Mouse (Mus musculus): ENCODE data around the gene Gbp2b.
A peak's percentile ranks its signal among the peaks of the same experiment; 100 is the strongest.
"Not testable (repeated sequence)": the region's sequence is repeated elsewhere in the genome, so short reads cannot be mapped to it uniquely, and the experiment has no call there.

Gene Gbp2b

GRCm38 (mm10) chr3:142594547-142594946, at the start of gene Gbp2b:
TSS of gene Gbp2b (plus strand) at chr3:142594847.
- no peak for DNase-seq

- DNase-seq, result no peak
These were observed 48.0 kb upstream of the Gbp2b start for GRCm38 (mm10) chr3:142546690-142547089.

- no peak for DNase-seq
These were observed 44.5 kb upstream of the Gbp2b start for GRCm38 (mm10) chr3:142550052-142550676.

GRCm38 (mm10) chr3:142554601-142555000, 40.0 kb upstream of the Gbp2b start:
- DNase-seq, result no peak

- DNase-seq, result no peak
These were observed 39.0 kb upstream of the Gbp2b start for GRCm38 (mm10) chr3:142555623-142556022.

- DNase-seq, result peak; percentile 41
These were observed 34.9 kb upstream of the Gbp2b start, which contains the start of gene Gbp3 for GRCm38 (mm10) chr3:142559632-142560228. TSS of gene Gbp3 (plus strand) at chr3:142560026.

- DNase-seq, result peak; percentile 91
These were observed 34.2 kb upstream of the Gbp2b start for GRCm38 (mm10) chr3:142560296-142560948.

- DNase-seq, result no peak
These were observed 33.5 kb upstream of the Gbp2b start for GRCm38 (mm10) chr3:142561045-142561646.

- no peak for DNase-seq
These were observed 33.0 kb upstream of the Gbp2b start for GRCm38 (mm10) chr3:142561666-142562065.

GRCm38 (mm10) chr3:142567490-142567889, 27.2 kb upstream of the Gbp2b start:
- DNase-seq, result not testable (repeated sequence)

GRCm38 (mm10) chr3:142570738-142571137, 23.9 kb upstream of the Gbp2b start:
- no peak for DNase-seq

GRCm38 (mm10) chr3:142577108-142577507, 17.5 kb upstream of the Gbp2b start:
- no peak for DNase-seq

GRCm38 (mm10) chr3:142578342-142578741, 16.3 kb upstream of the Gbp2b start:
- no peak for DNase-seq

GRCm38 (mm10) chr3:142583067-142583466, 11.6 kb upstream of the Gbp2b start:
- no peak for DNase-seq

GRCm38 (mm10) chr3:142587386-142587785, 7.3 kb upstream of the Gbp2b start:
- DNase-seq, result no peak

- no peak for DNase-seq
These were observed 5.8 kb upstream of the Gbp2b start for GRCm38 (mm10) chr3:142588888-142589287.

GRCm38 (mm10) chr3:142590431-142591067, 4.1 kb upstream of the Gbp2b start:
- no peak for DNase-seq

- DNase-seq, result no peak
These were observed 3.3 kb downstream of the Gbp2b start for GRCm38 (mm10) chr3:142597923-142598322.

GRCm38 (mm10) chr3:142601675-142602074, 7.0 kb downstream of the Gbp2b start:
- DNase-seq, result no peak

GRCm38 (mm10) chr3:142618658-142619057, 24.0 kb downstream of the Gbp2b start:
- DNase-seq, result no peak

GRCm38 (mm10) chr3:142619606-142620005, 25.0 kb downstream of the Gbp2b start:
- DNase-seq, result peak; percentile 7

GRCm38 (mm10) chr3:142620111-142620955, 25.7 kb downstream of the Gbp2b start, which contains the start of gene Gbp2:
TSS of gene Gbp2 (plus strand) at chr3:142620602.
- DNase-seq, result peak; percentile 69

All from lung, postnatal 14 days (tissue).